Mouse (Mus musculus) ovary, adult 10 weeks (tissue): ENCODE measurements around the gene Misp. TPM values are rescaled to one million over a fixed set of nuclear protein-coding genes. Genes with fewer than 3 reads are reported as not detected.

Source experiments
- polyA plus RNA-seq: library from polyadenylated mRNA; stranded (reverse); fragments of 350-450 nt; fragmentation: Illumina TruSeq; extraction: RNeasy Lipid Tissue Mini Kit (QIAGEN cat#74804); gene quantifications from one replicate; pipeline ENCODE4 v1.2.3, GENCODE M21; 2014

Misp gene
- not detected for polyA plus RNA-seq

DNA sequence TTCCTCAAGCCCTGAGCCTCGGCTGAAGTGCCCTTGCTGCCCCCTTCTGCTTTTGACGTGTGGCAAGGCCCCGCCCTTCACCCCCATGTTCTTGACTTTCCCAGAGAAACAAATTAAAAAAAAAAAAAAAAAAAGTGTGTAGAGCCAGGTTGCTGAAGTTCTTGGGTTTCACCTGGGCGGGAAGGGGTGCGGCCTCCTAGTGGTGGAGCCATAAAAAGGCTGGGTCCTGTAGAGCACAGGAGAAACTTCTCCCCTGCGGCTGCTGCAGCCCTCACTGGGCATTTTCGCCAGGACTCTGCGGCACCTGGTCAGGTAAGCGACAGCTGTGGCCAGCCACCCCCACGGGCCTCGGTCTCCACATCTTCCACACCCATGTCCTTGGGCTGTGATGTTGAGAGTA is at the start of gene Misp:
Gene Misp, plus strand, starts transcription at position 208 of the 400 bp plus-strand sequence.

DNA sequence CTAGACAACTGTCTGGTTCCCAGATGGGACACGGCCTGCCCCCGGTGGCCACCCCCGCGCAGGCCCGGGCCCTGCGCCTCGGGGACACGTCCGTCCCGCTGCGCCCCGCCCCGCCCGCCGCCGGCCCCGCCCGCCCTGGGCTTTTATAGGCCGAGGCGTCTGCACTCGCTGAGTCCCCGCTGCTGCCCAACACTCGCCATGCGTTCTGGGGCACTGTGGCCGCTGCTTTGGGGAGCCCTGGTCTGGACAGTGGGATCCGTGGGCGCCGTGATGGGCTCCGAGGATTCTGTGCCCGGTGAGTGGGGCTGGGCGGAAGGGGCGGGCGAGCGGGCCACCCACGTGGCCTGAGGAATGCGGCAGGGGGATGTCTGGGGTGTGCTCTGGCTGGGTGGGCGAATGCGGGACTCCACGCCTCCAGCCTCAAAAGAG is 43.7 kb upstream of the Misp start, which contains the start of gene Fstl3:
Gene Fstl3, plus strand, starts transcription at position 170 of the 429 bp plus-strand sequence.

DNA sequence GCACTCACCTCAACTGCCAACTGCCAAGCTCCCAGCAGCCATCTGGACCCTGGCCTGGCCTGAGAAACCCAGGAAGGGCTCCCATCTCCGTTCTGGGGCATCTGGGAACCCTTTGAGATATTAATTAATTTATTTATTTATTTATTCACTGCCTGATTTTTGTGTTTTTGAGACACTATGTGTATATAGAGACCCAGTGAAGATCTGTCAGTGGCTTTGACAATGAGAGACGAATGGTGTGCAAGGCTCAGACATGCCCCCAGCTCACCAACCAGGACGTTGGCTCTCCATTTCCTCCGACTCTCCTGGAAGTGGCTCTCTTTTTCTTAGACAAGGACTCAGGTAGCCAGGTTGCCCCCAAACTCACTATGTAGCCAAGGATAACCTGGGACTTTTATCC is 29.9 kb upstream of the Misp start, which contains the start of gene Prss57:
Gene Prss57, minus strand, starts transcription at position 101 of the 400 bp plus-strand sequence.

DNA sequence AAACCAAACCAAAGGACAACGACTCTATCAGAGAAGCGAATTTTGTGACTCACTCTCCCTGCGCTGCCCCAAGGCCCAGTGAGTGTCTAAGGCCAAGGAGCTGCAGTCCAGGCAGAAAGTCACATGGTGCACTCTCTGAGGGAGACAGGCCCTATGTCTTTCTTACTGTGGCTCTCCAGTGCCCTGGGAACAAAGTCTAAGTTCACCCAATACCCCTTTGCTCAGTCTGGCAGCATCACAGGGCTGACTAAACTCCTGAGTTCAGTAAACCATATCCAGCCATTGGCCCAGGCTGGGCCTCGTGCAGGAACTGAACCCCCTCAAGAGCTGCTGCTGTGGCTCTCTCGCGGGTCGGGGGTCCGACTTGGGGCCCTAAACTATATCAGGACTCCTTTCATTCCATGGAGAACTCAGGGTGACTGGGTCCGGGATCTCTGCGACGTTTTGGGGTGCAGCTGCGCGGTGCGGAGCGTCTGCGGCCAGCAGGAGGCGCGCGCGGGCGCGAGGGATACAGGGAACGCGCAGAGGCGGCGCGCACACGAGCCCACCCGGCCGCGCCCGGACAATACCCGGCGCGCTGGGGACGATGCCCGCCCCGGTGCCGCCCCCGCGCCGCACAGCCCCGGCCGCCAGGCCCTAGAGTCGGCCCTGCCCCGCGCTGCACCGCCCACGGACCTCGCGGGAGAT is 27.6 kb upstream of the Misp start, which contains the start of gene Palm:
Gene Palm, plus strand, starts transcription at position 522 of the 687 bp plus-strand sequence.

DNA sequence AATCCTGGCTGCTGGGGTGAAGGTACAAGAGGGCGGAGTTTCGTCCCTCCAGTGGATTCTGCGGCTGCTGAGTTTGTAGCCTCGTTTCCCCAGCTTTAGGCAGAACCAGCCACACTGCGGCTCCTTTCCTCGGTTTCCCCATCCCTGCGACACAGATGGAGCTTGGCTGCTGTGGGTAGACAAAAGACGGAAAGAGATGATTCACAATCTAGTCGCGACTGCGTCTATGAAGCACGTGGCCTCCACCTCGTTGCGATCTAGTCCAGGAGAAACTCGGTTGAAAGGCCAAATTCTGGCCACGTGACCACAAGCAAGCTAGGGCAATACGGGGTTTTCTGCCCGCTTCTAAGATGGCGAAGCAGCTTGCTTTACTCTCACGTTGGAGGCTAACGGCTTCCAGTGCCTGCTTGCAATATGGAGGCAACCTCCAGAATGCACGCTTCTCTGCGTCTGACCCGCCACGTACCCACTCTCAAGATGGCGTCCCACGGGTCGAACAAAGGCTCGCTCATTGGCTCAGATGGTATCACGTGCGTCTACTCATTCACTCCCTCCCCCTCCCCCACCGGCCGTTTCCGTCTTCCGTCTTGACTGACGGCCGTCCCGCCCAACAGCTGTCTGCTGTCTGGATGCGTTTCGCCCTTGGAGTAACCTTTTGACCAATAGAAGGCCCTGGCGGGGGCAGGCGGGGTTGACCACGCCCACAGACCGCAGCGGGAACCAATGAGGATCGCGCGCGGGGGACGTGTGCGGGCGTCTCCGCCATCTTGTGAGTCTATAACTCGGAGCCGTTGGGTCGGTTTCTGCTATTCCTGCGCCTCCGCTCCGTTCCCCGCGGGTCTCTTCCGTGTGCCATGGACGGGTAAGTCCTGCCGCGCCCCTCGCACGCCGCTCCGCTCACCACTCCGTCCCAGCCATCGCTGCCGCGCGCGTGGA is 33.3 kb downstream of the Misp start, which contains the start of gene Ptbp1:
Gene Ptbp1, plus strand, starts transcription at position 568 of the 936 bp plus-strand sequence.

DNA sequence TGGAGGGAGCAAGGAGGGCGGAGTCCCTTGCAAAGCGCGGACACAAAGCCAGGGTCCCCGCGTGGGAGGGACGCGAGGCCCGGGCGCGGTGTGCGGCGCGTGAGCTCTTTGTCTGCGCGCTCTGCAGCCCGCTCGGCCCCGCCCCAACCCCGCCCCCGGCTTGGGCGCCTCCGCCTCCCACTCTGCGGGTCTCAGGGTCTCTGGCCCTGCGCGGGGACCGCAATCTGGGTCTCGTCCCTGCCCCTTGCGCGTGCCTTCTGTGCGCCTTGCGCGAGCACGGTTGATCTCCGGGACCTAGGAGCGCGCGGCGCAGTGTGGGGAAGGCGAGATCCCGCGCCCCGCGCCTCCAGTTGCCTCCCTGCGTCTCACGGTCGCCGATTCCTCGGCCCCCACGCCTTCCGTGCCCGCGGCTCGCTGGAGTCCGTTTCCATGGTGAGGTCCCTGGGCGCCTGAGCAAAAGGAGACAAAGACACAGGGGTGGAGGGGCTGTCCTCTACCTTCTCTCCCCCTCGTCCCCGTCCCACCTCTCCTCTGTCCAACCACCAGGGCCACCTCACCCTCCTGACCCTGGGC is 53.6 kb downstream of the Misp start, which contains the start of the genes Prtn3 and Plppr3:
Gene Prtn3, plus strand, starts transcription at position 187 of the 573 bp plus-strand sequence.
Gene Plppr3, minus strand, starts transcription at position 345 of the 573 bp plus-strand sequence.

Other genes starting within 250 kb of the Misp start
- gene Theg, start 233.7 kb upstream of the Misp start, polyA plus RNA-seq: not detected
- not detected for gene C2cd4c, start 207.0 kb upstream of the Misp start, polyA plus RNA-seq
- gene Shc2, start 183.1 kb upstream of the Misp start, polyA plus RNA-seq: 1.7 TPM
- not detected for gene Odf3l2, start 175.3 kb upstream of the Misp start, polyA plus RNA-seq
- gene Madcam1, start 156.4 kb upstream of the Misp start, polyA plus RNA-seq: not detected
- not detected for gene Tpgs1, start 151.6 kb upstream of the Misp start, polyA plus RNA-seq
- not detected for gene Cdc34, start 138.8 kb upstream of the Misp start, polyA plus RNA-seq
- not detected for gene Gzmm, start 132.0 kb upstream of the Misp start, polyA plus RNA-seq
- gene Bsg, start 116.5 kb upstream of the Misp start, polyA plus RNA-seq: 239 TPM
- 0.20 TPM for gene Hcn2, start 104.4 kb upstream of the Misp start, polyA plus RNA-seq
- not detected for gene Polrmt, start 74.4 kb upstream of the Misp start, polyA plus RNA-seq
- gene Fgf22, start 65.9 kb upstream of the Misp start, polyA plus RNA-seq: not detected
- 0.29 TPM for gene Rnf126, start 54.0 kb upstream of the Misp start, polyA plus RNA-seq
- gene Fstl3, start 43.7 kb upstream of the Misp start, polyA plus RNA-seq: 1.2 TPM
- not detected for gene Prss57, start 30.0 kb upstream of the Misp start, polyA plus RNA-seq
- gene Palm, start 27.4 kb upstream of the Misp start, polyA plus RNA-seq: 0.77 TPM
- gene Ptbp1, start 33.4 kb downstream of the Misp start, polyA plus RNA-seq: 114 TPM
- gene Prtn3, start 53.5 kb downstream of the Misp start, polyA plus RNA-seq: not detected
- gene Plppr3, start 53.6 kb downstream of the Misp start, polyA plus RNA-seq: not detected
- gene Elane, start 65.3 kb downstream of the Misp start, polyA plus RNA-seq: not detected
- 1.5 TPM for gene Cfd, start 69.9 kb downstream of the Misp start, polyA plus RNA-seq
- 0.37 TPM for gene Med16, start 87.9 kb downstream of the Misp start, polyA plus RNA-seq
- not detected for gene Gm26602, start 89.9 kb downstream of the Misp start, polyA plus RNA-seq
- gene Kiss1r, start 96.0 kb downstream of the Misp start, polyA plus RNA-seq: not detected
- gene R3hdm4, start 100.2 kb downstream of the Misp start, polyA plus RNA-seq: 8.0 TPM
- 3.3 TPM for gene Arid3a, start 106.1 kb downstream of the Misp start, polyA plus RNA-seq
- 1.2 TPM for gene Wdr18, start 139.2 kb downstream of the Misp start, polyA plus RNA-seq
- gene Grin3b, start 149.7 kb downstream of the Misp start, polyA plus RNA-seq: not detected
- not detected for gene Tmem259, start 163.3 kb downstream of the Misp start, polyA plus RNA-seq
- 10.0 TPM for gene Cnn2, start 167.6 kb downstream of the Misp start, polyA plus RNA-seq
- 0.14 TPM for gene Abca7, start 175.5 kb downstream of the Misp start, polyA plus RNA-seq
- gene Arhgap45, start 195.7 kb downstream of the Misp start, polyA plus RNA-seq: not detected
- gene Polr2e, start 218.8 kb downstream of the Misp start, polyA plus RNA-seq: 0.51 TPM
- gene Gpx4, start 226.2 kb downstream of the Misp start, polyA plus RNA-seq: 21.6 TPM